Mouse (Mus musculus): Measurements from ENCODE around the gene Gpi1.

Gene Gpi1

DNA sequence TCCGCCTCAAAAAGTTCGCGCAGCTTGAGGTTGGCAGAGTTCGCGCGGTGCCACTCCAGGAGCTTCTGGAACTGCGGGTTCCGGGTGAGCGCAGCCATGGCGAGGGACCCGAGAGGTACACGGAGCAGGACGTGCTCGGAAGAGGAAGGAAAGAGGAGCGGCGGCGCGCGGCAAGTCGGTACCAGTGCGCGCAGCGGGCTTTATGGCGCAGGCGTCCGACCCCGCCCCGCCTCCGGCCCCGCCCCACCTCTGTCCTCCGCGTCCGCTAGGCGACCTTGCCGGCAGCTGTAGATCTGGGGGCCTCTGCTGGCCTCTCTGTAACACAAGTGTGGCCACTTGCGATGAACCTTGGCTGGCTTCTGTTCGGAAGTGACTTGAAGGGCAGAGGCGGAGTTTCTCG is at the start of gene Gpi1:
Gene Gpi1 (minus strand): TSS at position 221 of the 400 bp plus-strand sequence.
- DNase-seq, result peak; percentile 82

DNA sequence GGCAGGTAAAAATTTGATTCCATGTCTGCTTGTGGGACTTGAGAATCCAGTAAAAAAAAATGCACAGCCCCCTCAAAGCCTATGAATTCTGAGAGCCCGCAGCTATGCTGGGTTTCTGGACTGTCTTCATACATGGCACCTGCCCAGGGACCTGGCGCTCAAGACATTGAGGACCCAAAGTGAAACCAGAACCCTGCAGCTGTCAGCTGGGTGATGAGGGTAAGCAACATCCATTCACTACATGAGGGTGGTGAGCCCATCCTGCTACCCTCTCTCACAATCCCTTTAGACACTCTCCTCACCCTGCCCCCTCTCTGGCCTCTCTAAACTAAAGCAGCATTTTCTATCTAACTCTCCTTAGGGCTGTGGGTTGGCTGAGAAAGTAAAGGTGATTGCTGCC is 47.5 kb upstream of the Gpi1 start:
- no peak for DNase-seq

DNA sequence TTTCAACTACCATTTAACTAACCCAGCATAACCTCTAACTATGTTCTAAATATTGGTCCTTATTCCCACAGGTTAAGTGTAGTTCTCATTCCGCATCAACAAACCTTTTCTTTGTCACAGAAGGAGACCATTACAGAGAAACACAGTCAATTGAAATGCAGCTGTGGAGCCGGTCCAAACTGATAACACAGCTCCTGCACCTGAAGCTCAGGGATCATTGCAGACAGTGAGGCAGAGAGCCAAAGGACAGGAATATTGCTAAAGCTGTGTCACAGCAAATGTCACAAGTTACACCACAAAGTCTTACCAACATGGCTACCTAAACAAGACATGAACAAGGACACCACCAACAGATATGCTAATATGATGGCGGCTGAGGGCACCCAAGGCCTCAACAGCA is 45.9 kb upstream of the Gpi1 start:
- no peak for DNase-seq

DNA sequence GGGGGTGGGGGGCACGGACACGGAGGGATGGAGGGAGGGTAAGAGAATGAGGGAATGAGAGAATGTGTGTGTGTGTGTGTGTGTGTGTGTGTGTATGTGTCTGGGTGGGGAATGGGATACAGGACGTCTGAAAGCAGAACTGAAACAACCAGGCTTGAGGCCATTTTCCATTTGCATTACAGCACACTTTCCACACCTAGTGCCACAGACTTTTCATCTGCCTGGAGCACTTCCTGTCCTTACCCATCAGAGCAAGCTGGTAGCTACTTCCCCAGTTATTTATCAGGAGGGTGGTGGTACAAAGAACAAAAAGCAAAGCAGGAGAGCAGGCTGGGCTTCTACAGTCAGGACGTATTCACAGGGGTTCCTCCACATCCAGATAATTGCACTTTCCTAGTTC is 42.3 kb upstream of the Gpi1 start:
- DNase-seq, result no peak

DNA sequence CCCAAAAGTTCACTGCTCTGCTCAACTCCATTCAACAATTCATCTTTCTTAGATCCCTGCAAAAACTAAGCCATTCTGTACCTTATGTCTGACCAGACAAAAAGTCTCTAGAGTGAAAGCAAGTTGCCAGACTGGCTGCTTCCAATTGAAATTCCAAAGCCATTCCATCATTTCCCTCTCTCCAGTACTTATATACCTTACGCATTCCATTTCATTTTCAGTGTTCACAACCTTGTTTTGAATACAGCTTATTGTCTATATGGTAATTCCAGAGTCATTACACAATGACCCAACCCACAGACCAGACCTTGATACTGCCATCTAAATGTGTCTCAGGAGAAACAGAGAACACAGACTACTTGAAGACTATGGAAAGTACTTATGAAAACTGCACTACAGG is 38.3 kb upstream of the Gpi1 start:
- DNase-seq, result no peak

DNA sequence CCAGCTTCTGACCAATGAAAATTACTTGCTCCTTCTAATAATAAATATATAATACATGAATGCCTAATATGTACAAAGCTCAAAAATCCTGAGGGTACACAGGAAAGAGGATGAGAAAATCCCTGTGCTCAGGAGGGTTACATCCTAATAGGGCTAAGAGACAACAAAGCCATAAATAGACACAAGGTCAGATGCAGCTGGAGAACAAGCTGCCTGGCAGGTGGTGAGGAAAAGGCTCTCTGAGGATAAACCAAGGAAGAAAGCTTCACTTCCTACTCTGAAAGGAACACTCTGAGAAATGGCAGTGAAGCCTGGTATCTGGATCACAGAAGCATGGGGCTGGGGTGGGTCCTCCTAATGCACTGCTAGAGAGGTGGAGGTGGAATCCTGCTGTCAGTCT is 36.3 kb upstream of the Gpi1 start:
- no peak for DNase-seq

DNA sequence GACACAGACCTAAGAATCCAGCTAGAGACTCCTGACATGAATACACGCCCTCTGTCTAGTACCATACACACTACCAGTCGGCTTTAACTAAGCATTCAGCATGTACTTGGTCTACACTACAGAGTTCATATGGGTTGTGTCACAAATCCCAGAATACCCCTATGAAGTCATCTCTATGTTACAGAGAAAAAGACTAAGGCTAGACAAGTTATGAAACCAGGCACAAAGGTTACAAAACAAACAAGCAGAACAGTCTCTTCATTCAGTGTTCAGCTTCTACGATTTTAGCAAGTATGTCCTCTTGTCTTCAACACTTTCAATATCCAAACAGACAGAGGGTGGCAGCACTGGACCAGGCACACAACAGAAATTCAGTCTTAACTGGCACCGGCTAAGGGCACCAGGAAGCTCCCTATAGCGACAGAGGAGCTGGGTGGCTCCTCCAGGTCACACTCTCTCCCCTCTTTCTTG is 35.8 kb upstream of the Gpi1 start:
- peak; percentile 64 for DNase-seq

DNA sequence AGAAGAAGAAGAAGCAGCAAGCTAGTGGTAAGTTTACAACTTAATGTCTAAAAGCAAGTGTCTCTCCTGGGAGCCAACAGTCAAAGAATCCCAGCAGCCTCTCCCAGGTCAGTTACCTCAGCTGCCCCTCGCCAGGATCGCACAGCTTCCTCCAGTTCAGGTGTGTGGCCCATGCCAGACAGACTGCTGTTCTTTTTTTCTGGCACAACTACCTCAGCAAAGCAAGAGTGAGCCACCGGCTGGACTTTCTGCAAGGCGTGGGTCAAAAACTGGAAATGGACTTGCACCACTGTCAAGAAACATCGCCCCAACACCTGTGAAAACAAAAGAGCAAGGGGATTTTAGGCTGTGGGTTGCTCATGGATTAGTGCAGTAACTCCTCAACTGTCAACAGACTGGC is 33.3 kb upstream of the Gpi1 start:
- DNase-seq, result no peak

DNA sequence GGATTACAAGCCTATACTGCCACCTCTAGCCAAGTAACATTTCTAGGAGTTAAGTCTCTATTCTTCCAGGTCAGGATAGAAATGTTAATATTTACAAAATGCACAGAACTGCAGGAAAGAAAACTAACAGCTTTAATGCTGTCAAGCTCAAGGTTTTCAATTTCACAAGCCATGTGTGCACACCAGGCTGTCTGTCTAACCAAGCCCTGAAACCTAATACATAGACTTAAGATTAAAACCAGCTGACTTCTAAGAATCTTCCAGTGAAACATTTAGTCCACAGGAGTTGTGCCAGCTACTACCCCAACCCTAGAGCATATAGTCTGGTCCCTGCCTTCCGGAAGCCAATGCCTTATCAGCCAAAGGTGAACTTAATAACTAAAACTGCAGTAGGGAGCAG is 28.3 kb upstream of the Gpi1 start:
- DNase-seq, result no peak

DNA sequence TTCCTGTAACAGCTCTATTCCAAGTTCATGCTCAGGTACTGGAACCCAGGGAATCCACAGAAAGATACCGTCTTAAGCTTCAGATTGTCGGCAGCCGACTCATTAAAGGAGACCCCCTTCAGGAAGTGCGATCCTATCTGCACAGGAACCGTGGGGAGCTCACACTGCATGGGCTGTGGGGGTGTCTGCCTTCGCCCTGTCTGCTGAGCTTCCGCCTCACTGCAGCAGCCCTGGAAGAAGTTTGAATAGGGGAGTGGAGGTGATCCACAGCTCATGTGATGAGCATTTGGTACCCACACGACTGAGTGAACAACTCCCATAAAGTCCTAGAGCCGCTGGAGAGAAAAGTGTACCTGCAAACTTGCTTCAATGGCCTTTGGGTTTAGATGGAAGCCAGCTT is 27.1 kb upstream of the Gpi1 start:
- no peak for DNase-seq

DNA sequence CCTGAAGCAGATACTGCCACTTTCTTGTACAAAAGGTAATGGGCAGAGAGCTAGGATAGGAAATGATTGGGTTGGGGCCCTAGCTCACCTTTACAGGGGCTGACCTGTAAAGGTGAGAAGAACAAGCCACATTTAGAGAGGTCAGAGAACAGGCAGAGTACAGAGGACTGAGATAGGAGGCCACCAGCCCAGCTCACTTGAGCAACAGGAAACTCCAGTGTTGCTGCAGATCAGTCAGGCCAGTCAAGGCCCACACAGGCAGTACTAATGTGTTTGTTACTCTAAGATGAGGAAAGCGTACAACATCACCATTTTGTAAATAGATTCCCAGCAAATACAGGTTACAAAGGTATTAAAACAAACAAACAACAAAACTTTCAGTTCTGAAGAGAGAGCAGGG is 25.8 kb upstream of the Gpi1 start:
- no peak for DNase-seq

DNA sequence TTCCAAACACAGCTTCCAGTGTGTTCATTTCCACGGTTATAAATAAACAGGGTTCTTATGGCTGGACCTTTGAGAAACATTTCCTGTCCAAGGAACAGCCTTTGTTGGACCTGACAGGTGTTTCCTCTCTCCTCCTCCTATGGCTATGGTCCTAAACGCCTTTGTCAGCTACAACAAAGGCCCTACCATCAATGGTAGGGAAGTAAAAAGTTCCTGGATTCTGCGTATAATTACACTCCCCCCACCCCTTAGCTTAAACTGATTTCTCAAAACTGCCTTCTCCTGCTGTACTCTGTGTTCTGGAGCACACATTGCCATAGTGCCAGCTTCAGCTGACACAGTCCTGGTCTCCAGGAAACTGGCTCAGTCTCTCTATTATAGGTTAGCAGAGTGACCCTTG is 25.0 kb upstream of the Gpi1 start:
- no peak for DNase-seq

DNA sequence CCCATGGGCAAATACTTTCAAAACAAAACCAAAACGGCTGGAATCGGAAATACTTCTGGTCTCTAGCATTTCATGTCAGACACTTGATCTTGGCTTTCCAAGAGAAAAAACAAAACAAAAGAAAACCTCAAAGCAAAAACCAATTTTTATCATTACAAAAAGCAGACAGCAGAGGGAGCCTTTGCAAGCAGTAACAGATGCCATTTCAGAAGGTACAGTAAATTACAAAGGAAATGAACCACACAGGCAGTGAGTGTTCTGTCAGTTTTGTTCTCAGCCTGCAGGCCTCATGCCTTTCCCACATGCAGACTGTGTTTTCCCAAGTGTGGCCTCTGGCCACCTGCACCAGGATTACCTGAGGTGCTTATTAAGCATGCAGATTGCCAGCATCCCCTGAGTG is 21.9 kb upstream of the Gpi1 start:
- DNase-seq, result no peak

DNA sequence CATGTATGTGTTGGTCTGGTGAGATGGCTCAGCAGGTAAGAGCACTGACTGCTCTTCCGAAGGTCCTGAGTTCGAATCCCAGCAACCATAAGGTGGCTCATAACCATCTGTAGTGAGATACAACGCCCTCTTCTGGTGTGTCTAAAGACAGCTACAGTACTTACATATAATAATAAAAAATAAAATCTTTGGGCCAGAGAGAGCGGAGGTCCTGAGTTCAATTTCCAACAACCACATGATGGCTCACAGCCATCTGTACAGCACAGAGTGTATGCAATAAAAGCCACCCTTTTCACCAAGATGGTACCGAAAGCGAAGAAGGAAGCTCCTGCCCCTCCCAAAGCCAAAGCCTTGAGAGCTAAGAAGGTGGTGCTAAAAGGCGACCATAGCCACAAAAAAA is 20.6 kb upstream of the Gpi1 start, which contains the start of gene Gm6096:
Gene Gm6096 (plus strand): TSS at position 301 of the 400 bp plus-strand sequence.
- DNase-seq, result no peak

DNA sequence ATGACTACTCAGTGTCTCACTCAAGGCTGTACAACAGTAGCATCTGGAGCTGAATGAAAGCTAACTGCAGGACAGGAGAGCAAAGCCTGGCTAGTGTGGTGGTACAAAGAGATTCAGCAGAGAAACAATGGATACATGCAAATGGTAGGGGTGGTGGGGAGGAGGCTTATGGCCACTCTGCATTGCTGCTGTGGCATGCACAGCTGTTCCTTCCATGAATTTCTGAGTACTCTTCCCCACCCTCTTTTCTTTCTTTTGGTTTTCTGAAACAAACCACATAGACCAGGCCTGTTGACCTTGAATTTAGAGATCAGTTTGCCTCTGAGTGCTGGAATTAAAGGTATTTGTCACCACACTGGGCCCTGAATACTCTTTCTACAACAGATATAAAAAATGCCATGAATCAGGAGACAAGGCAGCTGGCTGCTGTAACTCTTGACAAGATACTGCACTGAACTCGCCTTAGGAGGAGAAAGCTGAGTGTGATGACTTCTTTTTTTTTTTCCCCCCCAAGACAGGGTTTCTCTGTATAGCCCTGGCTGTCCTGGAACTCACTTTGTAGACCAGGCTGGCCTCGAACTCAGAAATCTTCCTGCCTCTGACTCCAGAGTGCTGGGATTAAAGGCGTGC is 16.8 kb upstream of the Gpi1 start:
- DNase-seq, result no peak

DNA sequence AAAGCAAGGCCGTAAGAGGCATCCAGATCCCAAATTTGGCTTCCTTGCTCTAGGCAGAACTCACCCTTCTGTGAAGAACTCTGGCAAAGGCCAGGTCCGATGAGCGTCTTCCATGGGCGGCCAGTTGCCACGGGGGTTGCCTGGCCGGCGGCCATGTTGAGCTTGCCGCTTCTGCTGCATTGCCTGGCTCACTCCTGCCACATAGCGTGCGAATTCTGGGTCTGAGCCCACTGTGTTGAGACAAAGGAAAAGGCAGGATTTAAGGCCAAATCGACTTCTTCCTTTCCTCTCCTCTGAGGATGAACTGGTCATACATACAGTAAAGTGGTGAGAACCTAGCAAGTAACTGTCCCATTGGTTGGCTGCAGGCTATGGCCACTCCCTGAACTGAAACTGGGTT is 12.0 kb upstream of the Gpi1 start:
- no peak for DNase-seq

DNA sequence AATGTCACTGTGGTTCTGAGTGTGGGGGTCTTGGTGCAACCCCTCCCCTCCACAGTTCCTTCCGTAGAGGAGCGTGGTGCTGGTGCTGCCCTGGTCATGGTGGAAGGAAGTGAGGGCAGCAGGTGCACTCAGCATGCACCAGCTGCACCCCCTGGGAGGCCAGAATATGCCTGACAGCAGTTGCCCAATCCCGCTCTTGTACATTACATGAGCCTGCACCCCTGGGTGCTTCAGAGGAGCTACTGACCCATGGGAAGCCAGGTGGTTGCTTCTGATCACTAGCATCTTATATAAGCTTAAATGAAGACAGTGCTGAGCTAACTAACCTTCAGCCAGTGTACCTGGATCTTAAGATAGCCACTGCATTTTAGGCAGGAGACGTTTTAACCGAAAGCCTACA is 8.0 kb upstream of the Gpi1 start:
- DNase-seq, result no peak

DNA sequence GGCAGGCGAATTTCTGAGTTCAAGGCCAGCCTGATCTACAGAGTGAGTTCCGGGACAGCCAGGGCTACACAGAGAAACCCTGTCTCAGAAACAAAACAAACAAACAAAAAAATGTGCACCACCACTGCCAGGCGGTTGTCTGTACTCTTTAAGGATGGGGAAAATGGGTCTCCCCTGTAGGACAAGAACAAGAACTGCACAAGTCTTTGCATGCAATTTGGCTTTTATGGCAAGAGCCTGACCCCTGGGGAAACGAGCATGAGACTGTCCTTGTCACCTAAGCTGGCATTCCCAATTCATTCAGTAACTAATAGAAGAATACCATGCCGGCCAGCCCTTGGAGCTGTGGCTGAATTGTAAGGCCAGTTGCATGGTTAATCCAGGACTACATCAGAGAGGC is 5.5 kb upstream of the Gpi1 start:
- DNase-seq, result no peak

DNA sequence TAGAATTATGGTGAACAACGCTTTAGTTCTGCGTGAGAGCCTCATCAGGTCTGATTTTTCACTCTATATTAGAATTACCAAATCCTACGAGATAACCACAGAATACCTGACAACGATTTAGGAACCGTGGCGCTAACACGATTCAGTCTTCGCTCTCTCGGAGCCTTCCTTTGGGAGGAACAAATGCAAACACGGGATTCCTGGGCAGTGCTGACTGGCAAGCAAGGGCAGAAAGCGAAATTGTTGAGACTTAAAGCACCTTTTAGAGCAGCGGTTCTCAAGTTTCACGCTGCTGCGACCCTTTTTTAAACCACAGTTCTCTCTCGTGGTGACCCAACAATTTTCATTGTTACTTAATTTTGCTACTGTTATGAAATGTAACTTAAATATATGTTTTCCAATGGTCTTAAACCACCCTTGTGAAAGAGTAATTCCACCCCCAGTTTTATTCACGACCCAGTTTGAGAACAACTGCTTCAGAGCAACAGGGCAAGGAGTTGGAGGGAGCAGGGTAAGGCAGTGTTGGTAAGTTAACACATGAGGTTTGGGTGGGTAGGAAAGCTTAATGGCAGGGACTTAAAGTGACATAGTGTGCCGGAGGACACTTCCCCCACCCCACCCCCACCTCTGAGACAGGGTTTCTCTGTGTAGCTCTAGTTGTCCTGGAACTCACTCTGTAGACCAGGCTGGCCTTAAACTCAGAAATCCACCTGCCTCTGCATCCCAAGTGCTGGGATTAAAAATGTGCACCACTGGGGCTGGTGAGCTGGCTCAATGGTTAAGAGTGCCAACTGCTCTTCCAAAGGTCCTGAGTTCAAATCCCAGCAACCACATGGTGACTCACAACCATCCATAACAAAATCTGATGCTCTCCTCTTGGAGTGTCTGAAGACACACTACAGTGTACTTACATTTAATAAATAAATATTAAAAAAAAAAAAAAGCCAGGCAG is 4.8 kb upstream of the Gpi1 start:
- no peak for DNase-seq

DNA sequence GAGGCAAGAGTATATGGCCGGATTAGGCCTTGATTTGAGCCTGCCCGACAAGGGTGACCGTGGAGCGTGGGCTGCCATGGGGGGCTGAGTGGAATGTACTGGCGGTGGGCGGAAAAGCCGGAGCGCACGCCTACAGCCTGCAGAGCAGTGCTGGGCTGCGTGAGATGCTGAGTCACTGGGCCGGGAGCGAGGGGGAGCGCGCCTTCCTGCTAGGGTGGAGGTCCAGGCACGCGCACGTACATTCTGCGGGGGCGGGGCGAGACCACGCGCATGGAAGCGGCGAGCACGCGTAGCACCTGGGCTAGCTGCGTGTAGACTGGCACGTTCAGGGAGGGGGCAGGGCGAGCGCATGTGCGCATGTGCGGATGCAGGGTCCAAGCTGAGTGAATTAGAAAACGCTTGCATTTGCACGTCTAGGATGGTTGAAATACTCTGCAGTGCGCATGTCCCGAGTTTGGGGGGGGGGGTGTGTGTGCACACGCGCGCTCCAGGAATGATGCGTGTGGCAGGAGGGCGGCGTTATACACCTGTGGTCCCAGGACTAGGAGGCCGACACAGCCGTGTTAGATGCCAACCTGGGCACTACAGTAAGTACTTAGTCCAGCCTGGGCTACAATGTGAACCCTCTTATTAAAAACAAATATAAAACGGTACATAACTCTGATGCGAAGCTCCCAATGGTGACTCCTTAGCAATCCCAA is 3.9 kb upstream of the Gpi1 start:
- peak; percentile 100 for DNase-seq

DNA sequence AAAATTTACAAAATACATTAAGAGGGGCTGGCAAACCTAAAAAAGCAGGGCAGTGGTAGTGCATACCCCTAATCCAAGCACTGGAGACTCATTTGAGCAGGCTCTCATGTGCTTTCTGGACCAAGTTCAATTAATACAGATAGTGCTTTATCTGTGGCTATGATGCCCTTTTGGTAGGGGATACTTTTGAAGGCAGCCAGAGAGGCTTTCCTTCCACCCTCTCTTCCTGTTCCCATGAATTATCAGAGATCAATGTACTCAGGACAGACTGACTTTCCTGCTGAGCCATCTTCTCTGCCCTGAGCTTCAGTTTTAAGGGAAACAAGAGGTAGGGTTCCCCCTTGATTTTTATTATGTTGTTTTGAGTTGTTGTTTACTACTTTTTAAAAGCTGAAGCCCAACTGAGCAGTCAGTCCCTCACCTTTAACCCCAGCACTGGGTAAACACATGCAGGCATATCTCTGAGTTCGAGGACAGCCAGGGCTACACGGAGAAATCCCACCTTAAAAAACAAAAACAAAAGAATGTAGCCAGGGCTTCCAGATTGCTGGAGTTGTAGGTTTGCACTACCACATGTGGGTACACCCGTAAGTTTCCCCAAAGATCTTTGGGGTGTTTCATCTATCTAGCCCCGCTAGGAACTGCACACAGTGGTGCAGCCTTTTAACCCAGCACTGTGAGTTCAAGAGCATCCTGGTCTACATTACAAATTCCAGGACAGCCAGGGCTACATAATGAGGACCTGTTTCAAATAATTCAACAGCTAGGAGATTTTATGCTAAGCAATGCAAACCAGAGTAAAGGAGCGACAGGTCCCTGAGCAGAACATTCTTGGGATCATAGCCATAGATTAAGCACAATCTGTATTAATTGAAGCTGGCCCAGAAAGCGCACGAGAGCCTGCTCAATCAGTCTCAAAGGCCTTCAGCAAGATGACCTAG is 2.9 kb upstream of the Gpi1 start:
- DNase-seq, result no peak

DNA sequence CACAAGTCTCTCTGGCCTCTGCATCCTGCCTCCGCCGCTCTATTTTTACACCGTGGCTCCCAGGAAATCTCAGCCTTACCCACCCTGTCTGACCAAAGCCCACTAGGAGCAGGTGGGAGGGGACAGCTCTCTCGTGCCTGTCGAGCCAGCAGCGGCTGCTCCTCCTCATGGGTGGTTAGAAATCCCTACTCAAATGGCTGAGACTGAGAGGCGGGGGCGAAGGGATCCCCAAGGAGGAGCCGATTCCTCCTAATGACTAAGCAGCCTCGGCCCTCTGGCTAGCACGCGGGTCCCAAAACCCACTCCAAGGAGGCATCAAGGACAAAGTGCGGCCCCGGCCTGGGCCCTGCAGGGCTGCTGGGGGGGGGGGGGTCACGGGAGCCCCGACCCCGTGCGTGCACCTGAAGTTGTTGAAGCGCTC is 435 bp downstream of the Gpi1 start:
- peak; percentile 64 for DNase-seq

DNA sequence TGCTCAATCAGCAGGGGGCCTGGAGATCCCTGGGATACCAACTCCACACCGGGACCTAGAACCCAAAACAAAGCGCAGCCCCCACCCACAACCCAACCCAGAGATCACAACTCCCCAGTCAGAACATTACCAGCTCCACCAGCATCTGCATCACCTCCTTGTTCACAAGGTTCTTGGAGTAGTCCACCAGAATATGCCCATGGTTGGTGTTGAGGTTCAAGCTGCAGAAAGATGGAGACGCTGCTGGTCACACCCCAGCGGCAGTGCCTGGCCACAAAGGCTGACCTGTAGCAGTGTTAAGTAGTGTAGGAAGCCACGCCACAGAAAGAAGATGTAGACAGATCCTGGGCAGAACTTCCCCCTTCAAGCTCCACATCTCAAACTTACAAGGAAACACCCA is 983 bp downstream of the Gpi1 start:
- DNase-seq, result peak; percentile 18

Measured in kidney, adult 18-20 months (tissue).